Mouse (Mus musculus) MEL (cell line): Measurements from ENCODE around the gene Alg9. TPM values are rescaled to one million over a fixed set of nuclear protein-coding genes. Genes with fewer than 3 reads are reported as not detected.

ENCODE experiments used
- DNase-seq: peaks from one replicate; pipeline ENCODE4 v3.0.0; 2011; ENCODE audit warnings: low read depth, low spot score
- H3K27ac ChIP-seq: 2 replicates; pipeline ENCODE4 v1.5.1; 2012; ENCODE audit warnings: low read depth, mild to moderate bottlenecking, control low read depth, low read length, moderate library complexity; ENCODE audit not compliant: control insufficient read depth
- H3K27me3 ChIP-seq, 2 experiments: fragments of 150-350 bp in 1 of 2; sonication (generic) in 1 of 2; 2 replicates each; pipeline ENCODE4 v1.6.1; 2012; ENCODE audit warnings: low read length in 2 of 2, mild to moderate bottlenecking in 2 of 2, improper control_type of control experiment in 1 of 2, moderate library complexity in 1 of 2; ENCODE audit not compliant: insufficient read depth in 2 of 2, control insufficient read depth in 1 of 2
- H3K36me3 ChIP-seq, 2 experiments: 2 replicates each; pipeline ENCODE4 v1.6.1; 2012 to 2014; ENCODE audit warnings: low read length in 2 of 2, improper control_type of control experiment in 1 of 2, inconsistent platforms in 1 of 2, mild to moderate bottlenecking in 1 of 2; ENCODE audit not compliant: insufficient read depth in 2 of 2, control insufficient read depth in 1 of 2
- H3K4me1 ChIP-seq, 2 experiments: fragments of 150-350 bp in 1 of 2; sonication (generic) in 1 of 2; 2 replicates each; pipeline ENCODE4 v1.6.1; 2012; ENCODE audit warnings: low read length in 2 of 2, improper control_type of control experiment in 1 of 2, mild to moderate bottlenecking in 1 of 2; ENCODE audit not compliant: insufficient read depth in 2 of 2, control insufficient read depth in 1 of 2
- H3K4me3 ChIP-seq, 2 experiments: fragments of 150-350 bp in 1 of 2; sonication (generic) in 1 of 2; 2 replicates each; pipeline ENCODE4 v1.5.1; 2012; ENCODE audit warnings: low read depth in 2 of 2, low read length in 2 of 2, mild to moderate bottlenecking in 2 of 2, moderate library complexity in 2 of 2, control low read depth in 1 of 2, improper control_type of control experiment in 1 of 2; ENCODE audit not compliant: control insufficient read depth in 1 of 2, insufficient read depth in 1 of 2
- H3K79me2 ChIP-seq: 2 replicates; pipeline ENCODE4 v1.6.1; 2012; ENCODE audit warnings: mild to moderate bottlenecking, low read length, moderate library complexity; ENCODE audit not compliant: control insufficient read depth, poor library complexity, insufficient read depth
- H3K9ac ChIP-seq: 2 replicates; pipeline ENCODE4 v1.6.1; 2012; ENCODE audit warnings: low read depth, mild to moderate bottlenecking, control low read depth, low read length, moderate library complexity; ENCODE audit not compliant: control insufficient read depth, poor library complexity, severe bottlenecking
- H3K9me3 ChIP-seq: fragments of 150-350 bp; sonication (generic); replicated peaks from 2 replicates; pipeline ENCODE4 v1.6.1; 2012; ENCODE audit warnings: mild to moderate bottlenecking, low read length, improper control_type of control experiment, moderate library complexity; ENCODE audit not compliant: insufficient read depth
- BHLHE40 ChIP-seq: IDR thresholded peaks from 2 replicates; pipeline ENCODE4 v1.6.1; 2012; ENCODE audit warnings: low read depth, mild to moderate bottlenecking, inconsistent platforms, low read length, improper control_type of control experiment, borderline replicate concordance
- CHD1 ChIP-seq: IDR thresholded peaks from 2 replicates; pipeline ENCODE4 v1.6.1; 2012; ENCODE audit warnings: low read depth, mild to moderate bottlenecking, inconsistent platforms, low read length, improper control_type of control experiment
- CHD2 ChIP-seq: IDR thresholded peaks from 2 replicates; pipeline ENCODE4 v1.6.1; 2011; ENCODE audit warnings: low read length, improper control_type of control experiment
- CTCF ChIP-seq, 3 experiments: IDR thresholded peaks in 2 of 3; conservative IDR thresholded peaks in 1 of 3; 2 replicates each; pipeline ENCODE4 v1.5.1; 2011 to 2012; ENCODE audit warnings: low read length in 3 of 3, low read depth in 2 of 3, mild to moderate bottlenecking in 2 of 3, improper control_type of control experiment in 1 of 3, inconsistent platforms in 1 of 3, mixed read lengths in 1 of 3, moderate library complexity in 1 of 3; ENCODE audit not compliant: control insufficient read depth in 1 of 3, insufficient read depth in 1 of 3, poor library complexity in 1 of 3, severe bottlenecking in 1 of 3
- E2F4 ChIP-seq: IDR thresholded peaks from 2 replicates; pipeline ENCODE4 v1.6.1; 2011; ENCODE audit warnings: low read depth, low read length, improper control_type of control experiment, borderline replicate concordance
- ETS1 ChIP-seq: IDR thresholded peaks from 2 replicates; pipeline ENCODE4 v1.6.1; 2012; ENCODE audit warnings: low read depth, mild to moderate bottlenecking, inconsistent platforms, low read length, improper control_type of control experiment, moderate library complexity
- GABPA ChIP-seq: IDR thresholded peaks from 2 replicates; pipeline ENCODE4 v1.6.1; 2012; ENCODE audit warnings: low read depth, mild to moderate bottlenecking, inconsistent platforms, low read length, improper control_type of control experiment, moderate library complexity
- GATA1 ChIP-seq: IDR thresholded peaks from 2 replicates; pipeline ENCODE4 v1.6.1; 2011; ENCODE audit warnings: low read depth, low read length, improper control_type of control experiment
- HCFC1 ChIP-seq: IDR thresholded peaks from 2 replicates; pipeline ENCODE4 v1.6.1; 2012; ENCODE audit warnings: low read depth, mild to moderate bottlenecking, inconsistent platforms, low read length, improper control_type of control experiment, moderate library complexity
- MAFK ChIP-seq: IDR thresholded peaks from 2 replicates; pipeline ENCODE4 v1.6.1; 2011; ENCODE audit warnings: low read depth, mild to moderate bottlenecking, low read length, improper control_type of control experiment, borderline replicate concordance
- MAX ChIP-seq: IDR thresholded peaks from 2 replicates; pipeline ENCODE4 v1.6.1; 2011; ENCODE audit warnings: low read length, improper control_type of control experiment
- MAZ ChIP-seq: IDR thresholded peaks from 2 replicates; pipeline ENCODE4 v1.6.1; 2012; ENCODE audit warnings: low read depth, mild to moderate bottlenecking, inconsistent platforms, low read length, improper control_type of control experiment
- MEF2A ChIP-seq: IDR thresholded peaks from 2 replicates; pipeline ENCODE4 v1.6.1; 2014; ENCODE audit warnings: low read depth, mild to moderate bottlenecking, inconsistent platforms, low read length, improper control_type of control experiment; ENCODE audit not compliant: poor library complexity, insufficient replicate concordance, severe bottlenecking; ENCODE audit errors: extremely low read depth
- MXI1 ChIP-seq: IDR thresholded peaks from 2 replicates; pipeline ENCODE4 v1.6.1; 2011; ENCODE audit warnings: mild to moderate bottlenecking, low read depth, low read length, improper control_type of control experiment
- MYB ChIP-seq: IDR thresholded peaks from 2 replicates; pipeline ENCODE4 v1.6.1; 2011; ENCODE audit warnings: mild to moderate bottlenecking, low read depth, low read length, improper control_type of control experiment
- NELFE ChIP-seq: IDR thresholded peaks from 2 replicates; pipeline ENCODE4 v1.6.1; 2011; ENCODE audit warnings: low read depth, low read length, improper control_type of control experiment
- NRF1 ChIP-seq: IDR thresholded peaks from 2 replicates; pipeline ENCODE4 v1.6.1; 2014; ENCODE audit warnings: low read depth, mild to moderate bottlenecking, inconsistent platforms, low read length, improper control_type of control experiment, moderate library complexity; ENCODE audit not compliant: poor library complexity, insufficient read depth, severe bottlenecking
- POLR2A ChIP-seq, 2 experiments: IDR thresholded peaks; 2 replicates each; pipeline ENCODE4 v1.6.1; 2011 to 2012; ENCODE audit warnings: low read length in 2 of 2, mild to moderate bottlenecking in 2 of 2, control low read depth in 1 of 2, improper control_type of control experiment in 1 of 2, low read depth in 1 of 2, moderate library complexity in 1 of 2; ENCODE audit not compliant: control insufficient read depth in 1 of 2, insufficient read depth in 1 of 2, poor library complexity in 1 of 2
- POLR2AphosphoS2 ChIP-seq: IDR thresholded peaks from 2 replicates; pipeline ENCODE4 v1.6.1; 2011; ENCODE audit warnings: low read length, improper control_type of control experiment
- POLR2AphosphoS5 ChIP-seq: IDR thresholded peaks from 2 replicates; pipeline ENCODE4 v1.6.1; 2012; ENCODE audit warnings: low read depth, borderline replicate concordance, mild to moderate bottlenecking, inconsistent platforms, low read length, moderate library complexity, mixed read lengths
- RAD21 ChIP-seq: IDR thresholded peaks from 2 replicates; pipeline ENCODE4 v1.6.1; 2011; ENCODE audit warnings: mild to moderate bottlenecking, low read depth, low read length, improper control_type of control experiment
- TAL1 ChIP-seq: IDR thresholded peaks from 2 replicates; pipeline ENCODE4 v1.6.1; 2012; ENCODE audit warnings: mild to moderate bottlenecking, inconsistent platforms, low read length, moderate library complexity, mixed read lengths
- TCF12 ChIP-seq: IDR thresholded peaks from 2 replicates; pipeline ENCODE4 v1.6.1; 2014; ENCODE audit warnings: low read depth, mild to moderate bottlenecking, inconsistent platforms, low read length, improper control_type of control experiment, moderate library complexity
- UBTF ChIP-seq: IDR thresholded peaks from 2 replicates; pipeline ENCODE4 v1.6.1; 2012; ENCODE audit warnings: low read depth, mild to moderate bottlenecking, inconsistent platforms, low read length, improper control_type of control experiment, moderate library complexity, borderline replicate concordance; ENCODE audit not compliant: insufficient read depth
- USF2 ChIP-seq, 2 experiments: IDR thresholded peaks; 2 replicates each; pipeline ENCODE4 v1.6.1; 2011 to 2012; ENCODE audit warnings: improper control_type of control experiment in 2 of 2, low read length in 2 of 2, borderline replicate concordance in 1 of 2, inconsistent platforms in 1 of 2, low read depth in 1 of 2, mild to moderate bottlenecking in 1 of 2; ENCODE audit not compliant: insufficient read depth in 1 of 2
- ZKSCAN1 ChIP-seq: IDR thresholded peaks from 2 replicates; pipeline ENCODE4 v1.6.1; 2012; ENCODE audit warnings: low read depth, mild to moderate bottlenecking, inconsistent platforms, low read length, improper control_type of control experiment, moderate library complexity
- ZMIZ1 ChIP-seq: IDR thresholded peaks from 2 replicates; pipeline ENCODE4 v1.6.1; 2012; ENCODE audit warnings: low read depth, mild to moderate bottlenecking, inconsistent platforms, low read length, improper control_type of control experiment, moderate library complexity
- polyA plus RNA-seq, 2 experiments: library from polyadenylated mRNA; stranded (reverse) in 1 of 2; unstranded in 1 of 2; fragments of >175 nt in 1 of 2; fragments of >200 nt in 1 of 2; gene quantifications; 2 replicates each; pipeline versions ENCODE4 v1.2.1 to v1.2.4; 2012; ENCODE audit warnings: low replicate concordance in 2 of 2, low read depth in 1 of 2; ENCODE audit not compliant: insufficient read length in 2 of 2, insufficient read depth in 1 of 2, missing spikeins in 1 of 2
- total RNA-seq: library from RNA; depleted of rRNA; stranded (reverse); fragments of 300-350 nt; gene quantifications from 2 replicates; pipeline ENCODE4 v1.2.3, GENCODE M21; 2012

Gene Alg9
- total and polyA plus RNA-seq, 3 experiments, result 23.3 to 46.7 TPM; not detected in 1

- no peaks in the 10 kb centered on the region; a peak in 1 of 4 replicates for H3K4me1 ChIP-seq
- no peaks in the 10 kb centered on the region for H3K9me3 ChIP-seq
- no peak overlapping the region for H3K4me3 ChIP-seq
- H3K27ac ChIP-seq, result no peak overlapping the region
- no peak overlapping the region for H3K9ac ChIP-seq
- H3K36me3 ChIP-seq, result no peaks in the 10 kb centered on the region; a peak in 3 of 4 replicates
- DNase-seq, result no peak
- no peaks in the 10 kb centered on the region for H3K27me3 ChIP-seq
- TF ChIP-seq HCFC1 (no peak), ETS1 (no peak), CHD2 (no peak), POLR2AphosphoS5 (no peak), MAZ (no peak), CTCF (IDR thresholded peaks at IDR 0.05 in 2 of 3, conservative IDR thresholded peaks at IDR 0.05 in 1 of 3; ENCODE audit: control insufficient read depth in 1 of 3, insufficient read depth in 1 of 3, low read depth in 2 of 3, low read length in 3 of 3, poor library complexity in 1 of 3, severe bottlenecking in 1 of 3) (no peak), GATA1 (no peak), E2F4 (no peak), RAD21 (no peak), MEF2A (no peak), NRF1 (no peak), UBTF (no peak), NELFE (no peak), MYB (no peak), TCF12 (no peak), ZMIZ1 (no peak), MAFK (no peak), ZKSCAN1 (no peak)
- H3K79me2 ChIP-seq, result no peaks in the 10 kb centered on the region
Measured at GRCm38 (mm10) chr9:50819716-50820115, 44.9 kb downstream of the Alg9 start.

- H3K9ac ChIP-seq, result no peak overlapping the region
- no peaks in the 10 kb centered on the region; a peak in 1 of 4 replicates for H3K4me1 ChIP-seq
- DNase-seq, result no peak
- no peaks in the 10 kb centered on the region for H3K27me3 ChIP-seq
- no peaks in the 10 kb centered on the region for H3K79me2 ChIP-seq
- no peak overlapping the region for H3K4me3 ChIP-seq
- TF ChIP-seq GABPA, result no peak
- no peak for TF ChIP-seq CHD1
- TF ChIP-seq TAL1, result no peak
- no peak for TF ChIP-seq MAX
- no peak for TF ChIP-seq ZKSCAN1
- TF ChIP-seq RAD21, result no peak
- no peak for TF ChIP-seq USF2 (IDR thresholded peaks at IDR 0.05; ENCODE audit: borderline replicate concordance in 1 of 2, insufficient read depth in 1 of 2, low read depth in 1 of 2, low read length in 2 of 2)
- no peak for TF ChIP-seq BHLHE40
- TF ChIP-seq MAZ, result no peak
- no peak for TF ChIP-seq MXI1
- TF ChIP-seq MYB, result no peak
- no peak for TF ChIP-seq POLR2A (IDR thresholded peaks at IDR 0.05; ENCODE audit: control insufficient read depth in 1 of 2, insufficient read depth in 1 of 2, low read depth in 1 of 2, low read length in 2 of 2, poor library complexity in 1 of 2)
- no peak for TF ChIP-seq POLR2AphosphoS2
- TF ChIP-seq, all 39 proteins: peak for 0
- Histone ChIP-seq H3K9me3 (no peaks in the 10 kb centered on the region), H3K27ac (no peak overlapping the region), H3K36me3 (no peaks in the 10 kb centered on the region; a peak in 3 of 4 replicates)
Measured at GRCm38 (mm10) chr9:50821651-50822050, 46.8 kb downstream of the Alg9 start.
